Mouse (Mus musculus) leukemia stem cell, adult 10-12 weeks (primary cell): Measurements from ENCODE around the gene Iglon5. TPM values are rescaled to one million over a fixed set of nuclear protein-coding genes. Genes with fewer than 3 reads are reported as not detected.

Experiments
- polyA plus RNA-seq: library from polyadenylated mRNA; stranded (reverse); fragments of >175 nt; gene quantifications from 2 replicates; pipeline ENCODE4 v1.2.3, GENCODE M21; 2012; ENCODE audit warnings: low replicate concordance

Gene Iglon5
- 0.59 TPM in 1 of 2 replicates, not detected in the other for polyA plus RNA-seq

GRCm38 (mm10) chr7:43489631-43490125 is at the start of gene Iglon5:
Iglon5 (minus strand) TSS chr7:43490075.

GRCm38 (mm10) chr7:43462851-43463250 is 27.0 kb downstream of the Iglon5 start, which contains the start of gene Vsig10l:
Vsig10l (plus strand) TSS chr7:43463151.

GRCm38 (mm10) chr7:43443917-43444293 is 46.0 kb downstream of the Iglon5 start, which contains the start of the genes Etfb and Gm45233:
Etfb (plus strand) TSS chr7:43444083.
Gm45233 (plus strand) TSS chr7:43444128.

GRCm38 (mm10) chr7:43440482-43440881 is 49.4 kb downstream of the Iglon5 start, which contains the start of gene Cldnd2:
Cldnd2 (plus strand) TSS chr7:43440782.

GRCm38 (mm10) chr7:43436341-43437255 is 53.3 kb downstream of the Iglon5 start, which contains the start of gene Nkg7:
Nkg7 (plus strand) TSS chr7:43437073.

GRCm38 (mm10) chr7:43427406-43427805 is 62.5 kb downstream of the Iglon5 start, which contains the start of gene Lim2:
Lim2 (plus strand) TSS chr7:43427670.

Other genes starting within 250 kb of the Iglon5 start
- gene Zfp715, start 176.8 kb downstream of the Iglon5 start, polyA plus RNA-seq = 2.4 TPM in 1 of 2 replicates, not detected in the other
- 0.26 TPM in 1 of 2 replicates, not detected in the other for gene Siglecf, start 138.7 kb downstream of the Iglon5 start, polyA plus RNA-seq
- gene Siglecg, start 81.9 kb downstream of the Iglon5 start, polyA plus RNA-seq = 17.6 and 29.5 TPM in 2 replicates
- gene Lim2, start 62.4 kb downstream of the Iglon5 start, polyA plus RNA-seq = 0.18 TPM in 1 of 2 replicates, not detected in the other
- 1.1 and 1.3 TPM in 2 replicates for gene Nkg7, start 53.0 kb downstream of the Iglon5 start, polyA plus RNA-seq
- not detected in 2 replicates for gene Cldnd2, start 49.3 kb downstream of the Iglon5 start, polyA plus RNA-seq
- 23.9 and 71.5 TPM in 2 replicates for gene Etfb, start 46.0 kb downstream of the Iglon5 start, polyA plus RNA-seq
- gene Gm45233, start 45.9 kb downstream of the Iglon5 start, polyA plus RNA-seq = not detected in 2 replicates
- gene Vsig10l, start 26.9 kb downstream of the Iglon5 start, polyA plus RNA-seq = 2.8 and 6.4 TPM in 2 replicates
- not detected in 2 replicates for gene 4931406B18Rik, start 15.9 kb upstream of the Iglon5 start, polyA plus RNA-seq
- gene Cd33, start 54.4 kb upstream of the Iglon5 start, polyA plus RNA-seq = 5.2 and 7.8 TPM in 2 replicates
- 0.30 and 0.33 TPM in 2 replicates for gene Zfp658, start 72.2 kb upstream of the Iglon5 start, polyA plus RNA-seq
- 0.50 TPM in 1 of 2 replicates, not detected in the other for gene Zfp719, start 89.5 kb upstream of the Iglon5 start, polyA plus RNA-seq
- not detected in 2 replicates for gene Zfp819, start 117.1 kb upstream of the Iglon5 start, polyA plus RNA-seq
- gene Ceacam18, start 144.6 kb upstream of the Iglon5 start, polyA plus RNA-seq = not detected in 2 replicates
- gene Siglece, start 170.1 kb upstream of the Iglon5 start, polyA plus RNA-seq = 1.5 and 1.6 TPM in 2 replicates
- gene Ctu1, start 181.9 kb upstream of the Iglon5 start, polyA plus RNA-seq = 11.7 and 15.4 TPM in 2 replicates
- not detected in 2 replicates for gene Klk14, start 200.3 kb upstream of the Iglon5 start, polyA plus RNA-seq
- gene Klk13, start 222.5 kb upstream of the Iglon5 start, polyA plus RNA-seq = not detected in 2 replicates